Mouse (Mus musculus): Measurements from ENCODE around the gene A630076J17Rik. TPM values are rescaled to one million over a fixed set of nuclear protein-coding genes. Genes with fewer than 3 reads are reported as not detected.

Gene A630076J17Rik
- polyA plus RNA-seq, 1 experiment = not detected

DNA sequence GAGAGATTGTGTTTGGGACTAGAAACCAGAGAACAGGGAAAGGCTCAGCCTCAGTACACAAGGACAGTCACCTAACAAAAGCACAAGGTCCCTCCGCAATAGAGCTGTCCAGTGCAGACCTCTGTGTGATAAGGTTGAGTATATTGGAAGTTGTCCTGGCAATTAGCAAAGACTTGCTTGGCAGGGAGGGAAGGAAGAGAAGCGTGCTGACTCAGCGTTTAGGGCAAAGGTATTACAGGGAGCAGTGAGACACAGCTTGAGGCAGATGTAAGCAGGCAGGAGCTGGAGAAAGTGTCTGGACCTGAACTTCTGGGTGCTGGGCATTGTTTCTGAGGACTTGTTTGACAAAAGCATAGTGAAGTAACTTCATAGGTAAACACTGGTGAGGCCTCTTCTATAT lies 25.6 kb downstream of the A630076J17Rik start:
- no peak for DNase-seq (ENCODE audit: low read depth in 1 of 2, low spot score in 2 of 2)
- H3K27me3 ChIP-seq (ENCODE audit: control insufficient read depth, insufficient read depth, low read length) = no peaks in the 10 kb centered on the region
- H3K36me3 ChIP-seq (ENCODE audit: control insufficient read depth, insufficient read depth, low read length) = no peaks in the 10 kb centered on the region
- H3K27ac ChIP-seq (ENCODE audit: insufficient read depth, low read length) = no peak overlapping the region
- WGBS = 87% methylated on average over 3 of the region's 3 CpGs
- H3K4me3 ChIP-seq (ENCODE audit: extremely low read depth, insufficient read depth, insufficient read length) = no peak overlapping the region
- H3K4me1 ChIP-seq (ENCODE audit: control insufficient read depth, insufficient read depth, insufficient read length) = peaks cover 3% of the 10 kb centered on the region; the same call in 1 of the 2 replicates
- no peak for TF ChIP-seq POLR2A (IDR thresholded peaks at IDR 0.05; ENCODE audit: low read depth, low read length)
- TF ChIP-seq CTCF (IDR thresholded peaks at IDR 0.05; ENCODE audit: extremely low read depth, insufficient read depth, insufficient read length, insufficient replicate concordance) = no peak

GRCm38 (mm10) chr3:107256724-107257123 lies 26.3 kb downstream of the A630076J17Rik start:
- Histone ChIP-seq H3K4me3 (ENCODE audit: extremely low read depth, insufficient read depth, insufficient read length) (no peak overlapping the region), H3K27ac (ENCODE audit: insufficient read depth, low read length) (no peak overlapping the region), H3K4me1 (ENCODE audit: control insufficient read depth, insufficient read depth, insufficient read length) (peaks cover 9% of the 10 kb centered on the region; the same call in 1 of the 2 replicates), H3K27me3 (ENCODE audit: control insufficient read depth, insufficient read depth, low read length) (no peaks in the 10 kb centered on the region), H3K36me3 (ENCODE audit: control insufficient read depth, insufficient read depth, low read length) (no peaks in the 10 kb centered on the region)
- no peak for DNase-seq (ENCODE audit: low read depth in 1 of 2, low spot score in 2 of 2)
- no peak for TF ChIP-seq CTCF (IDR thresholded peaks at IDR 0.05; ENCODE audit: extremely low read depth, insufficient read depth, insufficient read length, insufficient replicate concordance)
- TF ChIP-seq POLR2A (IDR thresholded peaks at IDR 0.05; ENCODE audit: low read depth, low read length) = no peak
- WGBS = 87% methylated on average over 7 of the region's 7 CpGs

DNA sequence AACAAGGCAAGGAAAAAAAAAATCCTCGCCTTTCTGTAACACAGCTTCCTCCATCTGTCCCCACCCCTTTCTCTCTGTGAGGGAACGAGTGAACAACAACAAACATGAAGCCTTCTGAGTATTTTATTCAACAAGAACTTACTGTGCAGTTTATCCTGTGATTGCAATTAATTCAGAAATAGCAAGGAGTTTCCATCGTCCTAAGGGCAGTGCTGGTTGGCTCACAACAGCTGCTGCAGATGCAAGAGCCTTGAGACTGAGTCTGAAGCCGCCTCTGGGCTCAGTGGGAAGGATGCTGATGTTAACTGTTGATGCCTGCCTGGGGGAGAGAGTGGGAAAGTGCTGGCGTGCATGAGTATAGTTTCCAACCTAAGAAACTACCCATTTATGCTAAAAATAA lies 27.5 kb downstream of the A630076J17Rik start:
- DNase-seq (ENCODE audit: low read depth in 1 of 2, low spot score in 2 of 2) = no peak
- peaks cover 11% of the 10 kb centered on the region; the same call in 1 of the 2 replicates for H3K4me1 ChIP-seq (ENCODE audit: control insufficient read depth, insufficient read depth, insufficient read length)
- H3K27me3 ChIP-seq (ENCODE audit: control insufficient read depth, insufficient read depth, low read length) = no peaks in the 10 kb centered on the region
- no peak overlapping the region for H3K4me3 ChIP-seq (ENCODE audit: extremely low read depth, insufficient read depth, insufficient read length)
- TF ChIP-seq POLR2A (IDR thresholded peaks at IDR 0.05; ENCODE audit: low read depth, low read length) (no peak), CTCF (IDR thresholded peaks at IDR 0.05; ENCODE audit: extremely low read depth, insufficient read depth, insufficient read length, insufficient replicate concordance) (no peak)
- 60% methylated on average over 5 of the region's 5 CpGs for WGBS
- H3K27ac ChIP-seq (ENCODE audit: insufficient read depth, low read length) = no peak overlapping the region
- no peaks in the 10 kb centered on the region for H3K36me3 ChIP-seq (ENCODE audit: control insufficient read depth, insufficient read depth, low read length)

DNA sequence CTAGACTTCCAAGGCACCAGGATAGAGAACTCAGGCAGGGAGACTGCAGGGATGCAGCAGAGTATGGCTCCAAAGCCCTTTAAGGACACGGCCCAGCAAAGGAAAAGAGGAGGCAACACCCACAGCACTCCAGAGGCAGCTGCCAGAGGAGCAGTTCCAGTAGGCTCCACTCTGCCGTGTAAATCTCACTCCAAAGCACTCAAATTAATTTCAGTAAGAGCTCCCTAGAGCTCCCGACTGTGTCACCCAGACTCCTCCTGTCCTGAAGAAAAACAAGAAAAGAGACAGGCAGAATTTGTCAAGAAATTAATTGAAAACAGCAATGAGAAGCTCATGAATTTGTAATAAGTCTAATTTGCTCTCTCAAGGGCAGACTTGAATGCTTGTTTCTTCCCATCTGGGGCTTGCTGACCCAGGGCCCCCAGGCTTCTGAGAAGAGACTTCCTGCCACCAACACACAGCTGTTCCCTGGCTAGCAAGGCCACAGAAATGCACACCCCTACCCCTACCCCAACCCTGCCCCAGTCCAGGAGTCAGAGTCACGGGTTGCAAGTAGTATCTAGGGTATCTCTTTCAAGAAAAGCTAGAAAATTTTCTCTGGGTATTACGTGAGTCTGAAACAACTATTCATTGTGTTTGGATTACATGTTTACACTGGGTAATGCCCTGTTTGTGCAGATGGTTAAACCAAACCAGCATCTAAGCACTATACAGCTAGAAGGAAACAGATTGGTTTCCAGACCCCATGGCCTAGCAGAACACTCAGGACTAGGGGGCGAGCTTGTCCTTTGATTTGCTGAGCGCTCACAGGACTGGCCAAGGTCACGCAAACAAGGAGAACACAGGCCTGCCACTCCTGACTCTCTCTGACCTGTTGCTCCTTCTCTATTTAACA lies 30.8 kb downstream of the A630076J17Rik start:
- Histone ChIP-seq H3K4me3 (ENCODE audit: extremely low read depth, insufficient read depth, insufficient read length) (no peak overlapping the region), H3K4me1 (ENCODE audit: control insufficient read depth, insufficient read depth, insufficient read length) (peaks cover 11% of the 10 kb centered on the region; the same call in 1 of the 2 replicates), H3K27me3 (ENCODE audit: control insufficient read depth, insufficient read depth, low read length) (no peaks in the 10 kb centered on the region), H3K36me3 (ENCODE audit: control insufficient read depth, insufficient read depth, low read length) (no peaks in the 10 kb centered on the region), H3K27ac (ENCODE audit: insufficient read depth, low read length) (no peak overlapping the region)
- TF ChIP-seq POLR2A (IDR thresholded peaks at IDR 0.05; ENCODE audit: low read depth, low read length) (no peak), CTCF (IDR thresholded peaks at IDR 0.05; ENCODE audit: extremely low read depth, insufficient read depth, insufficient read length, insufficient replicate concordance) (no peak)
- 39% methylated on average over 8 of the region's 8 CpGs for WGBS
- DNase-seq (ENCODE audit: low read depth in 1 of 2, low spot score in 2 of 2) = no peak

DNA sequence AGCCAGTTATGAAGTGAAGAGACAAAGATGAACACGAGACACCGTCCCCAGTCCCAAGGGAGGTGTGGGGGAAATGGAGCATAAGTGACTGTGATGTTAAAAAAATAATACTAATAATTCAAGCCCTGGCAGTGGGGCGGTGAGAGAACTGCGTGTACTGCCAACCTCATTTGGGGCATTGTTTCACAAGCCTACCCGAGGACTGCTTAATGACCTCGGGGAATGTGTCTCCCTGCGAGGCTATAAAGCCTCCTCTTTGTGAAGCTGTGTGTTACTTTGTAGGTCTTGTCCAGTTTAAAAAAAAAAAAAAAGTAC lies 31.4 kb downstream of the A630076J17Rik start:
- no peaks in the 10 kb centered on the region for H3K27me3 ChIP-seq (ENCODE audit: control insufficient read depth, insufficient read depth, low read length)
- peaks cover 11% of the 10 kb centered on the region; the same call in 1 of the 2 replicates for H3K4me1 ChIP-seq (ENCODE audit: control insufficient read depth, insufficient read depth, insufficient read length)
- H3K4me3 ChIP-seq (ENCODE audit: extremely low read depth, insufficient read depth, insufficient read length) = no peak overlapping the region
- WGBS = 41% methylated on average over 7 of the region's 7 CpGs
- H3K36me3 ChIP-seq (ENCODE audit: control insufficient read depth, insufficient read depth, low read length) = no peaks in the 10 kb centered on the region
- DNase-seq (ENCODE audit: low read depth in 1 of 2, low spot score in 2 of 2) = no peak
- no peak for TF ChIP-seq CTCF (IDR thresholded peaks at IDR 0.05; ENCODE audit: extremely low read depth, insufficient read depth, insufficient read length, insufficient replicate concordance)
- no peak for TF ChIP-seq POLR2A (IDR thresholded peaks at IDR 0.05; ENCODE audit: low read depth, low read length)
- H3K27ac ChIP-seq (ENCODE audit: insufficient read depth, low read length) = no peak overlapping the region

DNA sequence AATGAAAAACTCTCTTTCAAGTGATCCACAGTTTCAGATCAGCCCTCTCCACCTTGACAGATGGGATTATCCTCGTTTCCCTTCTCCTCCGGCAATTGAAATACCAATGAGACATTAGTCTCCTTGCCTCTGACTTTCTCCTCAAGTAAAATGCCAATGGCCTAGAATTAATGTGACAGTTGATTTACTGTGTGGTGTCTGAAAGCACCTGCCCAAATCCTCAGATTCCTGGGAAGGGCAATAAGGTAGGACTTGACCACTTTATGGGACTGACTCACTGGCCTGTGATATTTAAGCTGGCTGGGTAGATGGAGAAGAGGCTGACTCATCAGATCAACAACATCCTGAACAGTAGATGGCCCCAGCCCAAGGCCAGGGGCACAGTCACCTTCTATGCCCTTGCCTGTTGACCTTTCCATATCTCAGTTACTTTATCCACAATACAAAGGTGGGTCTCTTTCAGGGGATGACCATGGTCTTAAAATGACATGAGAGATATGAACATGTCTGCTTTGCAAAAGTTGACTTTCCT lies 36.5 kb downstream of the A630076J17Rik start:
- Histone ChIP-seq H3K4me3 (ENCODE audit: extremely low read depth, insufficient read depth, insufficient read length) (no peak overlapping the region), H3K27me3 (ENCODE audit: control insufficient read depth, insufficient read depth, low read length) (no peaks in the 10 kb centered on the region), H3K27ac (ENCODE audit: insufficient read depth, low read length) (no peak overlapping the region), H3K36me3 (ENCODE audit: control insufficient read depth, insufficient read depth, low read length) (no peaks in the 10 kb centered on the region), H3K4me1 (ENCODE audit: control insufficient read depth, insufficient read depth, insufficient read length) (no peaks in the 10 kb centered on the region)
- no peak for DNase-seq (ENCODE audit: low read depth in 1 of 2, low spot score in 2 of 2)
- TF ChIP-seq CTCF (IDR thresholded peaks at IDR 0.05; ENCODE audit: extremely low read depth, insufficient read depth, insufficient read length, insufficient replicate concordance) (no peak), POLR2A (IDR thresholded peaks at IDR 0.05; ENCODE audit: low read depth, low read length) (no peak)
- WGBS = 96% methylated on average over 2 of the region's 2 CpGs

- WGBS = 89% methylated on average over 3 of the region's 3 CpGs
- H3K4me3 ChIP-seq (ENCODE audit: extremely low read depth, insufficient read depth, insufficient read length) = no peak overlapping the region
- TF ChIP-seq CTCF (IDR thresholded peaks at IDR 0.05; ENCODE audit: extremely low read depth, insufficient read depth, insufficient read length, insufficient replicate concordance) (no peak), POLR2A (IDR thresholded peaks at IDR 0.05; ENCODE audit: low read depth, low read length) (no peak)
- no peaks in the 10 kb centered on the region for H3K27me3 ChIP-seq (ENCODE audit: control insufficient read depth, insufficient read depth, low read length)
- DNase-seq (ENCODE audit: low read depth in 1 of 2, low spot score in 2 of 2) = no peak
- H3K27ac ChIP-seq (ENCODE audit: insufficient read depth, low read length) = no peak overlapping the region
- H3K36me3 ChIP-seq (ENCODE audit: control insufficient read depth, insufficient read depth, low read length) = no peaks in the 10 kb centered on the region
- H3K4me1 ChIP-seq (ENCODE audit: control insufficient read depth, insufficient read depth, insufficient read length) = no peaks in the 10 kb centered on the region
Measured at GRCm38 (mm10) chr3:107272433-107272832, 42.0 kb downstream of the A630076J17Rik start.
